Mouse (Mus musculus) yolk sac, embryonic 10.5 days (tissue): ENCODE measurements at regions not wholly inside any gene's neighbourhood (a gene's known extent, or its start where the extent isn't known, plus 50 kb on each side); places are given as distances from the start of the nearest gene placed in this dataset.

Source experiments
- DNase-seq: peaks from one replicate; pipeline ENCODE4 v3.0.0-alpha.2; 2017; ENCODE audit warnings: low spot score

GRCm38 (mm10) chr13:48316747-48317146, 55.7 kb downstream of the Id4 start:
- DNase-seq: no peak

GRCm38 (mm10) chr13:48317457-48317856, 56.4 kb downstream of the Id4 start:
- no peak for DNase-seq

GRCm38 (mm10) chr13:48319001-48319400, 58.0 kb downstream of the Id4 start:
- DNase-seq: no peak

GRCm38 (mm10) chr13:48324290-48324718, 63.3 kb downstream of the Id4 start:
- DNase-seq: no peak

GRCm38 (mm10) chr13:48330619-48331018, 69.6 kb downstream of the Id4 start:
- no peak for DNase-seq

- no peak for DNase-seq
Measured at GRCm38 (mm10) chr13:48336135-48336534, 75.1 kb downstream of the Id4 start.

GRCm38 (mm10) chr13:48336602-48337001, 75.6 kb downstream of the Id4 start:
- DNase-seq: no peak

- DNase-seq: no peak
Measured at GRCm38 (mm10) chr13:48338561-48338960, 77.5 kb downstream of the Id4 start.

- DNase-seq: no peak
Measured at GRCm38 (mm10) chr13:48350124-48350523, 89.1 kb downstream of the Id4 start.

GRCm38 (mm10) chr13:48350955-48351354, 89.9 kb downstream of the Id4 start:
- no peak for DNase-seq

GRCm38 (mm10) chr13:48357118-48357517, 96.1 kb downstream of the Id4 start:
- DNase-seq: no peak

- no peak for DNase-seq
Measured at GRCm38 (mm10) chr13:48357640-48358039, 96.6 kb downstream of the Id4 start.

GRCm38 (mm10) chr13:48371060-48371459, 110.0 kb downstream of the Id4 start:
- no peak for DNase-seq

- no peak for DNase-seq
Measured at GRCm38 (mm10) chr13:48376405-48376804, 115.4 kb downstream of the Id4 start.

- no peak for DNase-seq
Measured at GRCm38 (mm10) chr13:48383580-48384445, 122.8 kb downstream of the Id4 start.

- DNase-seq: no peak
Measured at GRCm38 (mm10) chr13:48384901-48385300, 123.9 kb downstream of the Id4 start.

- no peak for DNase-seq
Measured at GRCm38 (mm10) chr13:48391126-48391525, 122.1 kb downstream of the Zfp169 start.

- no peak for DNase-seq
Measured at GRCm38 (mm10) chr13:48397761-48398160, 115.5 kb downstream of the Zfp169 start.

GRCm38 (mm10) chr13:48398617-48399016, 114.6 kb downstream of the Zfp169 start:
- no peak for DNase-seq

- DNase-seq: peak; percentile 27
Measured at GRCm38 (mm10) chr13:48402316-48402715, 110.9 kb downstream of the Zfp169 start.

- DNase-seq: no peak
Measured at GRCm38 (mm10) chr13:48422438-48423329, 90.6 kb downstream of the Zfp169 start.

GRCm38 (mm10) chr13:48426816-48427215, 86.4 kb downstream of the Zfp169 start:
- no peak for DNase-seq
